Mouse (Mus musculus): ENCODE data around the gene Fam189b. TPM values are rescaled to one million over a fixed set of nuclear protein-coding genes. Genes with fewer than 3 reads are reported as not detected.
A peak's percentile ranks its signal among the peaks of the same experiment; 100 is the strongest.
"Not testable (repeated sequence)": the region's sequence is repeated elsewhere in the genome, so short reads cannot be mapped to it uniquely, and the experiment has no call there.

The Fam189b gene
- total and polyA plus RNA-seq, 3 experiments, result 1.1 to 8.4 (median 2.2) TPM

DNA sequence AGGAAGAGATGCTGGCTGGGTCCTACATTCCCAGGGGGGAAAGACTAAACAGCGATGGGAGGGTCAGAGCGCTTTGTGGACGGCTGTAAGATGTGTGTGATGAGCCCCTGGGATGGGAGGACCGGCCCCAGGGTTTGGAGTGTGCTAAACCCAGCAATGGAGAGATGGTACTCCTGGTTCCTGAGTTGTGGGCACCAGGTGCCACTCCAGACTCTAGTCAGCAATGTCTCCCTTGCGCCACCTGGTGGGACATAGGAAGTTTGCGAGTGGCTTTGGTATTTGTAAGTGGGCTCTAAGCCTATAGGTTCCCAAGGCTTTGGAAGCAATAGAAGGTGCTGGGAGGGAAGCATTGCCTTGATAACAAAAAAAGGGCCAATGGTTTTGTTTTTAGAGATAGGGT is 32.9 kb downstream of the Fam189b start (continued):
- TF ChIP-seq JUN (IDR thresholded peaks at IDR 0.05; ENCODE audit: insufficient read depth, low read depth, low read length) (no peak), PAX5 (IDR thresholded peaks at IDR 0.05; ENCODE audit: low read length) (no peak), CHD2 (IDR thresholded peaks at IDR 0.05; ENCODE audit: low read length) (no peak), NRF1 (IDR thresholded peaks at IDR 0.05; ENCODE audit: low read depth, low read length) (no peak), CHD1 (IDR thresholded peaks at IDR 0.05; ENCODE audit: low read depth, low read length) (no peak), E2F4 (IDR thresholded peaks at IDR 0.05; ENCODE audit: insufficient replicate concordance, low read depth, low read length) (no peak), ZNF384 (IDR thresholded peaks at IDR 0.05; ENCODE audit: low read depth, low read length) (no peak; the same call in 1 of the 2 replicates), MXI1 (IDR thresholded peaks at IDR 0.05; ENCODE audit: low read depth, low read length) (0 out of 2 replicates have a peak, but pooled peaks have one; percentile 6), USF1 (IDR thresholded peaks at IDR 0.05; ENCODE audit: low read depth, low read length) (no peak), GABPA (IDR thresholded peaks at IDR 0.05; ENCODE audit: insufficient replicate concordance, low read depth, low read length) (no peak)

GRCm38 (mm10) chr3:89216407-89216806 is 33.5 kb downstream of the Fam189b start:
- H3K4me3 ChIP-seq (replicated peaks in 1 of 3; ENCODE audit: low read depth in 2 of 3, low read length in 2 of 3, poor library complexity in 1 of 3); H3K27me3 ChIP-seq (replicated peaks); H3K9ac ChIP-seq (ENCODE audit: insufficient read depth, low read depth); dilution Hi-C loops (cut with MboI; ENCODE audit: extremely low pct_ligation_motif_present, extremely low pct_unique_long_range_greater_than_20kb, low sequenced_read_pairs); H3K27ac ChIP-seq (ENCODE audit: insufficient read depth, low read depth); H3K9me3 ChIP-seq (replicated peaks; ENCODE audit: low read length); DNase-seq (ENCODE audit: extremely low read depth); H3K4me2 ChIP-seq (ENCODE audit: insufficient read depth, low read depth, poor library complexity, severe bottlenecking); in situ Hi-C loops (cut with MboI; ENCODE audit: low pct_ligation_motif_present, low pct_unique_long_range_greater_than_20kb, low sequenced_read_pairs): not testable (repeated sequence)
- peak; percentile 22; the same call in 1 of the 2 replicates for TF ChIP-seq ZNF384 (IDR thresholded peaks at IDR 0.05; ENCODE audit: low read depth, low read length)
- Histone ChIP-seq H3K79me2 (replicated peaks; ENCODE audit: control insufficient read depth, extremely low read depth, insufficient read depth, poor library complexity, severe bottlenecking) (peaks cover 14% of the 10 kb centered on the region), H3K4me1 (ENCODE audit: control insufficient read depth in 1 of 2, insufficient read depth in 2 of 2) (peaks cover 5 to 33% of the 10 kb centered on the region in 2 experiments; a peak in 3 of 4 replicates), H3K36me3 (replicated peaks in 1 of 2; ENCODE audit: control insufficient read depth in 1 of 2, insufficient read depth in 1 of 2, low read length in 1 of 2) (peaks cover 2 to 23% of the 10 kb centered on the region in 2 experiments)

GRCm38 (mm10) chr3:89218271-89218670 is 35.3 kb downstream of the Fam189b start:
- no peaks in the 10 kb centered on the region for H3K27me3 ChIP-seq (replicated peaks)
- dilution Hi-C loops (cut with MboI; ENCODE audit: extremely low pct_ligation_motif_present, extremely low pct_unique_long_range_greater_than_20kb, low sequenced_read_pairs) (no loop called here), in situ Hi-C loops (cut with MboI; ENCODE audit: low pct_ligation_motif_present, low pct_unique_long_range_greater_than_20kb, low sequenced_read_pairs) (no loop called here)
- H3K27ac ChIP-seq (ENCODE audit: insufficient read depth, low read depth), result no peak overlapping the region
- H3K9ac ChIP-seq (ENCODE audit: insufficient read depth, low read depth), result no peak overlapping the region
- no peak overlapping the region for H3K4me2 ChIP-seq (ENCODE audit: insufficient read depth, low read depth, poor library complexity, severe bottlenecking)
- no peak overlapping the region for H3K4me3 ChIP-seq (replicated peaks in 1 of 3; ENCODE audit: low read depth in 2 of 3, low read length in 2 of 3, poor library complexity in 1 of 3)
- H3K36me3 ChIP-seq (replicated peaks in 1 of 2; ENCODE audit: control insufficient read depth in 1 of 2, insufficient read depth in 1 of 2, low read length in 1 of 2), result peaks cover 0 to 15% of the 10 kb centered on the region in 2 experiments
- H3K9me3 ChIP-seq (replicated peaks; ENCODE audit: low read length), result no peaks in the 10 kb centered on the region
- no peak for DNase-seq (ENCODE audit: extremely low read depth)
- peaks cover 0 to 17% of the 10 kb centered on the region in 2 experiments; a peak in 3 of 4 replicates for H3K4me1 ChIP-seq (ENCODE audit: control insufficient read depth in 1 of 2, insufficient read depth in 2 of 2)
- TF ChIP-seq HCFC1 (IDR thresholded peaks at IDR 0.05; ENCODE audit: low read depth, low read length) (no peak), MYC (IDR thresholded peaks at IDR 0.05; ENCODE audit: low read depth, low read length) (no peak), E2F4 (IDR thresholded peaks at IDR 0.05; ENCODE audit: insufficient replicate concordance, low read depth, low read length) (no peak), KAT2A (IDR thresholded peaks at IDR 0.05; ENCODE audit: insufficient replicate concordance, low read length) (no peak), USF1 (IDR thresholded peaks at IDR 0.05; ENCODE audit: low read depth, low read length) (no peak), ZNF384 (IDR thresholded peaks at IDR 0.05; ENCODE audit: low read depth, low read length) (no peak), UBTF (IDR thresholded peaks at IDR 0.05; ENCODE audit: low read depth, low read length) (no peak), TBP (conservative IDR thresholded peaks at IDR 0.05; ENCODE audit: low read depth, low read length) (no peak), RAD21 (IDR thresholded peaks at IDR 0.05; ENCODE audit: low read depth, low read length) (no peak), SIN3A (IDR thresholded peaks at IDR 0.05; ENCODE audit: low read length) (no peak), MEF2A (IDR thresholded peaks at IDR 0.05; ENCODE audit: borderline replicate concordance, low read depth, low read length) (no peak), GABPA (IDR thresholded peaks at IDR 0.05; ENCODE audit: insufficient replicate concordance, low read depth, low read length) (no peak), TCF12 (IDR thresholded peaks at IDR 0.05; ENCODE audit: low read depth, low read length) (no peak), MAX (IDR thresholded peaks at IDR 0.05; ENCODE audit: low read length) (no peak), CHD2 (IDR thresholded peaks at IDR 0.05; ENCODE audit: low read length) (no peak), MAZ (IDR thresholded peaks at IDR 0.05; ENCODE audit: low read depth, low read length) (no peak), ZMIZ1 (IDR thresholded peaks at IDR 0.05; ENCODE audit: low read depth, low read length) (no peak), EP300 (IDR thresholded peaks at IDR 0.05; ENCODE audit: low read length) (no peak)
- H3K79me2 ChIP-seq (replicated peaks; ENCODE audit: control insufficient read depth, extremely low read depth, insufficient read depth, poor library complexity, severe bottlenecking), result peaks cover 3% of the 10 kb centered on the region; the same call in 1 of the 2 replicates
